Comparison of ENCODE assay signal across 8 mouse cellular contexts in the genomic region with DNA sequence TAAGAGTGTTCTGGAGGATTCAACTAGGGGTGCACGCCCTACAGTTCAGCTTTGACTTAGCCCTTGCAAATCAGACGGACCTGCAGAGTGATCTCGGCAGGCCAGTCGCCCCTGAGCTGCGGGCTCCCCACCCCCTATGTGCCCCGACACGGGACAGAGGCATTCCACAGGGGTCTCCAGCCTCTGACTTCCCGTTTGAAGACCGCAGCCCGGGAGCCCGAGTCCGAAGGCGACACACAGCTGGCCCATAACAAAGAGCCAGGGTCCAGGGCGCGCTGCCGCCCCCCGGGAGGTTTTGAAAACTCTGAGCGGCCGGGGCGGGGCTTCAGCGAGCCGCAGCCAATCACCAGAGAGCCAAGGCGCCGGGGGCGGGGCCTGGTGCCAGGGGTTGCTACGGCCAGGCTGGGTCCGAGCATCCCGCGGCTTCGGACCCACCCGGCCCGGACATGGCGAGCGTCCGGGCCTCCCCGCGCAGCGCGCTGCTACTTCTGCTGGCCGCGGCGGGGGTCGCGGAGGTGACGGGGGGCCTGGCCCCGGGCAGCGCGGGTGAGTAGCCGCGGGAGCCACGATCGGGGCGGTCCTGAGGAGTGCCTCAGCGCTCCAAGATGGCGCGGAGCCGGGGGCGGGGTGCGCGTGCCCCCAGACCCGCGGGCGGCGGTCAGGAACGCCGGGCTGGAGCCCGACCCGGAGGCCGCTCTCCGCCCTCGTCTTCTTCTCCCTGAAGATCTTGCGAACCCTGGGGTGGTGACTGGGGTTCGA. TPM values are rescaled to one million over a fixed set of nuclear protein-coding genes. Genes with fewer than 3 reads are reported as not detected.
A peak's percentile ranks its signal among the peaks of the same experiment; 100 is the strongest.
DNase-seq lines count a peak whose midpoint lies in the region; ATAC-seq and TF ChIP-seq lines count a peak whose summit lies in the region.

A gene (plus strand): TSS at position 371 of the 759 bp plus-strand sequence.

- TF ChIP-seq POLR2A in cortical plate, adult 2 months (IDR thresholded peaks at IDR 0.05; ENCODE audit: extremely low read depth, insufficient read depth, low read length): 0 out of 2 replicates have a peak, but pooled peaks have one; percentile 11

- H3K27ac ChIP-seq in cortical plate, adult 2 months (ENCODE audit: insufficient read depth, low read length): no peak within 1 kb of the TSS

- peak; percentile 91 for DNase-seq in gastrocnemius, postnatal 10 days
- DNase-seq in hindlimb bud, embryonic 11.5 days (ENCODE audit: extremely low spot score, low read depth, low spot score): peak; percentile 58
- DNase-seq in left cerebral cortex, adult 8-10 months (ENCODE audit: low spot score in 2 of 2): peak; percentile 64 to 74
- peak; percentile 81 for DNase-seq in right cerebral cortex, postnatal 14 days
- peak; percentile 71 to 79 for DNase-seq in urinary bladder, postnatal 36 days (ENCODE audit: low spot score in 2 of 2)

- peaks cover 2% of the 10 kb centered on the region; the same call in 1 of the 2 replicates for H3K4me1 ChIP-seq in cortical plate, adult 2 months (ENCODE audit: control insufficient read depth, insufficient read depth, low read length)
- H3K4me1 ChIP-seq in megakaryocyte, embryonic 14.5 days: peaks cover 15% of the 10 kb centered on the region

- H3K9me3 ChIP-seq in megakaryocyte, embryonic 14.5 days: peaks cover 15% of the 10 kb centered on the region

- no peaks in the 10 kb centered on the region for H3K36me3 ChIP-seq in megakaryocyte, embryonic 14.5 days (replicated peaks; ENCODE audit: low read length)

- peak within 1 kb of the TSS; percentile 93 for H3K4me3 ChIP-seq in cortical plate, adult 2 months (ENCODE audit: insufficient read depth, low read length)
- H3K4me3 ChIP-seq in megakaryocyte, embryonic 14.5 days (replicated peaks): peak within 1 kb of the TSS; percentile 92

- peak; percentile 83 for ATAC-seq in activated CD4-positive, CD25-positive, alpha-beta regulatory T cell, adult 4 months

- peaks cover 56% of the 10 kb centered on the region for H3K27me3 ChIP-seq in megakaryocyte, embryonic 14.5 days (replicated peaks)

- no peak for TF ChIP-seq CTCF in cortical plate, adult 2 months (IDR thresholded peaks at IDR 0.05; ENCODE audit: extremely low read depth, insufficient read depth, low read length)

RNA-seq across cellular contexts. Expression of the gene that starts here (rescaled TPM):
- 1 to 10 TPM; 3.4 to 5.9 TPM for polyA plus RNA-seq in activated CD4-positive, CD25-positive, alpha-beta regulatory T cell, adult 4 months (2017; shearing (Covaris generic))
- 12.9 and 13.1 TPM in 2 replicates for polyA plus RNA-seq in cortical plate, adult 2 months (2012; rRNA removed)
- 10 to 100 TPM; 13.6 to 15.5 TPM for total RNA-seq in gastrocnemius, postnatal 10 days (2021)
- total RNA-seq in left cerebral cortex, adult 8-10 months (2022): 1 to 10 TPM; 8.1 to 8.8 (median 8.3) TPM
- polyA plus RNA-seq in megakaryocyte, embryonic 14.5 days (2012; ENCODE audit: insufficient read depth, low replicate concordance): not detected in 2 replicates
